Mouse (Mus musculus): ENCODE data around the gene Padi3.

DNA sequence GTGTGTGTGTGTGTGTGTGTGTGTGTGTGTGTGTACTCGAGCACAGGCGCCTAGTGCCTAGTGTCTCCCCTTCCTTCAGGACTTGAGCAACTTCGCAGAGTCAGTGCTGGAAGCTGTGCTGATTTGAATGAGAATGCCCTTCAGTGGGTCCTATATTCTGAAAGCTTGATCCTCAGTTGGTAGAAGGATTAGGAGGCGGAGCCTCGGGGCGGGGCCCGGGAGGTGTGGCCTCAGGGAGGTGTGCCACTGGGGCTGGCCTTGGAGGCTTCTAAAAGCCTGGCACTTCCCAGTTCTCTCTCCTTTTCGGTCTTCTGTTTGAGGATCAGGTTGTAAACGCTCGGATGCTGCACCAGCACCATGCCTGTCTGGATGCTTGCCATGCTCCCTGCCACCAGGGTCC, 25.2 kb upstream of the Padi3 start:
- TF ChIP-seq POLR2A (IDR thresholded peaks at IDR 0.05; ENCODE audit: low read depth, low read length) (no peak), CTCF (IDR thresholded peaks at IDR 0.05; ENCODE audit: borderline replicate concordance, insufficient read depth, low read length) (no peak)

All from embryonic fibroblast, embryonic 13.5 days (primary cell).